Mouse (Mus musculus): ENCODE results near the gene Elovl1. TPM values are rescaled to one million over a fixed set of nuclear protein-coding genes. Genes with fewer than 3 reads are reported as not detected.

Gene Elovl1
- total and polyA plus RNA-seq, 2 experiments = 16.9 to 135 TPM

DNA sequence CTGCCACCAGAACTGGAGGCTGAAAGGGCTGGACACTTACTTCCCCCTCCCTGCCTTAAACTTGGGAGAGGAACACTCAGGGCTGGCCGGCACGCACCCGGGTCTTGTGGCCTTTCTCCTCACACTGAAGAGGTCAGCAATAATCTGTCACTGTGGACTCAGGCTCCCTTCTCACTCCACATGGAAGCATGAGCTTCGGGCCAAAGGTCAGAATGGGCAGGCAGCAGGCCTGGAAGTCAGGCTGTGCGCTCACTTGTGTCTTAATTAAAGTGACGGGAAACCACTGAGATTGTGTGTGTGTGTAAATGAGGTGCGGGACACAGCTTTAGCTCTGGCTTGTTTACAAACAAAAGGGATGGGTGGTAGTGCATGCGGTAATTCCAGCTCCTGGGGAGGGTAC is 4.4 kb downstream of the Elovl1 start:
- WGBS = 29% methylated on average over 8 of the region's 8 CpGs
- H3K36me3 ChIP-seq (ENCODE audit: control insufficient read depth, insufficient read depth, low read length) = peaks cover 11% of the 10 kb centered on the region
- H3K27ac ChIP-seq (replicated peaks; ENCODE audit: insufficient read depth, low read depth, low read length) = peak overlapping the region; percentile 81
- TF ChIP-seq CTCF (IDR thresholded peaks at IDR 0.05; ENCODE audit: low read depth, low read length) = no peak
- no peak for TF ChIP-seq POLR2A (IDR thresholded peaks at IDR 0.05; ENCODE audit: extremely low read depth, insufficient read depth, low read length)
- peak; percentile 85 for DNase-seq (ENCODE audit: extremely low read depth, low read depth, low spot score)
- H3K79me2 ChIP-seq (ENCODE audit: control insufficient read depth, insufficient read depth, low read length) = peaks cover 4% of the 10 kb centered on the region; the same call in 1 of the 2 replicates
- H3K4me1 ChIP-seq (ENCODE audit: control insufficient read depth, insufficient read depth, low read length) = peaks cover 30% of the 10 kb centered on the region
- H3K4me3 ChIP-seq (ENCODE audit: insufficient read depth, low read depth, low read length) = no peak overlapping the region
- H3K27me3 ChIP-seq (ENCODE audit: control insufficient read depth, insufficient read depth, low read length) = 0 out of 2 replicates have a peak, but pooled peaks cover 2% of the 10 kb centered on the region
- peak overlapping the region; percentile 52 for H3K9ac ChIP-seq (ENCODE audit: low read depth, low read length)

DNA sequence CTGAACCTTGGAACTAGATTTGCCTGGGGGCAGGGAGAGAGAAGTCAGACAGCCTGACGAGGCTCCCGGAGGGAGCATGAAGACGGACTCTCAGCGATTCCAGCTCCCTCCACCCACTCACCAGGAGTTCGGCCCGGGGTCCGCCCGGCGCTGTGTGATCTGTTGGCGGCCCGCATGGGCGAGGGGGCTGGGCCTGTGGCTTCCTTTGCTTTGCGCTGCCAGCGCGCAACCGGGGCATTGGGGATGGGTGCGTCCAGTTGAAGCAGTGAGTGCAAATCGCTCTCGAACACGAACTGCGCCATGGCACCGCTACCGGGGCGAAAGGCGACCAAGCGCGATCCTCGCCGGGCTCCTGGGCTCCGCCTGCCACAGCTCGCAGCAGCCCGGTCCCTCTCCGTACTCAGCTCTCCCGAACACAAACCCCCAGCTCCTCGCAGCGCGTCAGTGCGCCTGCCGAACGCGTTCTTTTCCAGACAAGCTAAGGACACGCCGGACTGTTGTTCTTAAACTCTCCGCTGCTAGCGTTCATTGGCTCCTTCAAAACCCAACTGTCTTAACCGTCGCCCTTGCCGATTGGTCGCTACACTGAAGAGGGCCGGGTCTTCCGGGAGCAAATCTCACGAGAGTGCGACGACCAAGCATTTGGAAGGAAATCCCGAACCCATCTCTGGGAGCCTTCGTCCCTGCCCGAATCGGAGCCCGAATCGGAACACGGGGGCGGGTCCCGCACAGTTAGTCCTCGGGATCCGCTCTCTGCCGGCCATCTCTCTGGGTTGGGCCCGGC is 9.1 kb downstream of the Elovl1 start, which contains the start of gene Cdc20:
Cdc20 (minus strand) TSS at position 533 of the 784 bp plus-strand sequence.
- H3K9ac ChIP-seq (ENCODE audit: low read depth, low read length) = peak within 1 kb of the TSS; percentile 23
- no peaks in the 10 kb centered on the region for H3K79me2 ChIP-seq (ENCODE audit: control insufficient read depth, insufficient read depth, low read length)
- peak; percentile 73 for DNase-seq (ENCODE audit: extremely low read depth, low read depth, low spot score)
- no peak for TF ChIP-seq CTCF (IDR thresholded peaks at IDR 0.05; ENCODE audit: low read depth, low read length)
- TF ChIP-seq POLR2A (IDR thresholded peaks at IDR 0.05; ENCODE audit: extremely low read depth, insufficient read depth, low read length) = 0 out of 2 replicates have a peak, but pooled peaks have one; percentile 40
- peak within 1 kb of the TSS; percentile 57 for H3K4me3 ChIP-seq (ENCODE audit: insufficient read depth, low read depth, low read length)
- WGBS = 2% methylated on average over 67 of the region's 67 CpGs
- peaks cover 2% of the 10 kb centered on the region; the same call in 1 of the 2 replicates for H3K36me3 ChIP-seq (ENCODE audit: control insufficient read depth, insufficient read depth, low read length)
- H3K4me1 ChIP-seq (ENCODE audit: control insufficient read depth, insufficient read depth, low read length) = peaks cover 2% of the 10 kb centered on the region
- no peak within 1 kb of the TSS for H3K27ac ChIP-seq (replicated peaks; ENCODE audit: insufficient read depth, low read depth, low read length)
- H3K27me3 ChIP-seq (ENCODE audit: control insufficient read depth, insufficient read depth, low read length) = 0 out of 2 replicates have a peak, but pooled peaks cover 2% of the 10 kb centered on the region

DNA sequence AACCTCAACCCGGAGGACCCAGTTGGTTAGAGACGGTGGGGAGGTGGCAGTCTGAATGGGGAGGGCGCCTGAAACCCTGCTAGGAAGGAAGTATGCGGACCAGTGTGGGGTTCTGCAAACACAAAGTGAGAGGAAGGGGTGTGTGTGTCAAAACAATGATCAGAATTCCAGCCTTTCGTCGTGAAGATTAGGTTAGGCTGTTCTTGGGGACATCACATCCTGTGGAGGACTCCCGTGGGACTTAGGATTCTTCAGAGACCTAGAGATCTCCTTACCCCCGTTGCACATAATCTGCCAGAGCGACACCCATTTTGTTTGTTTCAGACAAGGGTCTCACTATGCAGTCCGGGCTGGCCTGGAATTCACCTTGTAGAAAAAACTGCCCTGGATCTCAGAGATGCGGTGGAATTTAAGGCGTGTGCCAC is 9.9 kb downstream of the Elovl1 start:
- no peak for DNase-seq (ENCODE audit: extremely low read depth, low read depth, low spot score)
- TF ChIP-seq CTCF (IDR thresholded peaks at IDR 0.05; ENCODE audit: low read depth, low read length) (no peak), POLR2A (IDR thresholded peaks at IDR 0.05; ENCODE audit: extremely low read depth, insufficient read depth, low read length) (no peak)
- H3K9ac ChIP-seq (ENCODE audit: low read depth, low read length) = peak overlapping the region; percentile 23
- 0 out of 2 replicates have a peak, but pooled peaks cover 2% of the 10 kb centered on the region for H3K27me3 ChIP-seq (ENCODE audit: control insufficient read depth, insufficient read depth, low read length)
- H3K36me3 ChIP-seq (ENCODE audit: control insufficient read depth, insufficient read depth, low read length) = no peaks in the 10 kb centered on the region
- no peaks in the 10 kb centered on the region for H3K4me1 ChIP-seq (ENCODE audit: control insufficient read depth, insufficient read depth, low read length)
- H3K4me3 ChIP-seq (ENCODE audit: insufficient read depth, low read depth, low read length) = no peak overlapping the region
- WGBS = 31% methylated on average over 12 of the region's 12 CpGs
- no peak overlapping the region for H3K27ac ChIP-seq (replicated peaks; ENCODE audit: insufficient read depth, low read depth, low read length)
- no peaks in the 10 kb centered on the region for H3K79me2 ChIP-seq (ENCODE audit: control insufficient read depth, insufficient read depth, low read length)

DNA sequence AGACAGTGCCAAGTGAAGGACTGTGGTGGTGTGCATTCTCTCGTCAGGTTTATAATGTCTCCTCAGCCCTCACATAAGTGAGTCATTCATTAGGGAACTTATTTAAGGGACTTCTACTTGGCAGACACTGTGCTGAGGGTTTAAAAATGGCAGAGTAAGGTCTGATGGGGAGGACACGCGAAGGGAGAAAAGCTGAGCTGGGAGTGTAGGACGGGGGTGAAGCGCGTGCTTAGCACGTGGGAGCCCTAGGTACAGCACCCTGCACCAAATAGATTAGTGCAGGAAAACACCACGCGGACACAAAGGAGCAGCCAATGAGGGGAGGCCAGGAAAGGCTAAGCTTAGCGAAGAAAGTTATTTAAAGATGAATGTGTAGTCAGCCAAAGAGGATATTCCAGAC is 17.2 kb downstream of the Elovl1 start:
- Histone ChIP-seq H3K4me3 (ENCODE audit: insufficient read depth, low read depth, low read length) (no peak overlapping the region), H3K36me3 (ENCODE audit: control insufficient read depth, insufficient read depth, low read length) (no peaks in the 10 kb centered on the region), H3K79me2 (ENCODE audit: control insufficient read depth, insufficient read depth, low read length) (no peaks in the 10 kb centered on the region), H3K9ac (ENCODE audit: low read depth, low read length) (no peak overlapping the region), H3K27ac (replicated peaks; ENCODE audit: insufficient read depth, low read depth, low read length) (no peak overlapping the region), H3K27me3 (ENCODE audit: control insufficient read depth, insufficient read depth, low read length) (no peaks in the 10 kb centered on the region), H3K4me1 (ENCODE audit: control insufficient read depth, insufficient read depth, low read length) (no peaks in the 10 kb centered on the region)
- TF ChIP-seq POLR2A (IDR thresholded peaks at IDR 0.05; ENCODE audit: extremely low read depth, insufficient read depth, low read length) = no peak
- no peak for TF ChIP-seq CTCF (IDR thresholded peaks at IDR 0.05; ENCODE audit: low read depth, low read length)
- 86% methylated on average over 10 of the region's 10 CpGs for WGBS
- DNase-seq (ENCODE audit: extremely low read depth, low read depth, low spot score) = no peak

DNA sequence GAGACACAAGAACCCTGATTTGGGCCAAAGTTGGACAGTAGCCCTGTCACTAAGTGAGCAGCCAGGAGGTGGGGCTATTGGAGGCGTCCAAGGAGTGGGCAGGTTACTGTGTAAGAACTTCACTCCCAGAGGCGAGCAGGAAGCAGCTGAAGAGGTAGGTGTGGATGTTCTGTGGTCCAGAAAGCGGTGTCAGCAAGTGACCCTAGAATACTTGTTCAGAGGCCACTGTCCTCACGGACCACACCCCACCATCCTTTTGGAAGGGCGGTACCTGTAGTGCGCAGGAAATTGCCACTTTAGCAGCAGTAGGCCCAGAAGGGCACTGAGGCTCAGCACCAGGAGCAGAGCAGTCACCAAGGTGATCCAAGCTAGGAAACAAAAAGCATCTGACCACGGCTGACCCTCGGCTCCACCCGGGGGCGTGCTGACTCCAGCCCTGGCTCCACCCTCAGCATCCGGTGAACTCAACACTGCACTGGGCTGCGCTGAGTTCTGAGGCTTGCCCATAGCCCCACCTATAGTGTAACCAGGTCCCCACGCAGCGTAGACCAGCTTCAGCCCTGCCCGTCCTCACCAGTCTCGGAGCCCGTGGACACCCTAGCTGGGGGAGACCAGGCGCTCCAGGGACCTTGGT is 18.0 kb downstream of the Elovl1 start:
- Histone ChIP-seq H3K27me3 (ENCODE audit: control insufficient read depth, insufficient read depth, low read length) (no peaks in the 10 kb centered on the region), H3K9ac (ENCODE audit: low read depth, low read length) (no peak overlapping the region), H3K36me3 (ENCODE audit: control insufficient read depth, insufficient read depth, low read length) (no peaks in the 10 kb centered on the region), H3K4me1 (ENCODE audit: control insufficient read depth, insufficient read depth, low read length) (no peaks in the 10 kb centered on the region), H3K4me3 (ENCODE audit: insufficient read depth, low read depth, low read length) (peak overlapping the region; percentile 8; the same call in 1 of the 2 replicates), H3K27ac (replicated peaks; ENCODE audit: insufficient read depth, low read depth, low read length) (no peak overlapping the region), H3K79me2 (ENCODE audit: control insufficient read depth, insufficient read depth, low read length) (no peaks in the 10 kb centered on the region)
- TF ChIP-seq POLR2A (IDR thresholded peaks at IDR 0.05; ENCODE audit: extremely low read depth, insufficient read depth, low read length) = no peak
- TF ChIP-seq CTCF (IDR thresholded peaks at IDR 0.05; ENCODE audit: low read depth, low read length) = peak; percentile 27; the same call in 1 of the 2 replicates
- no peak for DNase-seq (ENCODE audit: extremely low read depth, low read depth, low spot score)
- WGBS = 27% methylated on average over 18 of the region's 18 CpGs

Measured in liver, adult 2 months (tissue).